Mouse (Mus musculus): ENCODE measurements at regions not wholly inside any gene's neighbourhood (a gene's known extent, or its start where the extent isn't known, plus 50 kb on each side); places are given as distances from the start of the nearest gene placed in this dataset.

GRCm38 (mm10) chr5:148608178-148608577, 55.6 kb upstream of the Ubl3 start:
- no peak for TF ChIP-seq POLR2A (IDR thresholded peaks at IDR 0.05; ENCODE audit: low read depth, low read length)
- TF ChIP-seq CTCF (conservative IDR thresholded peaks at IDR 0.05; ENCODE audit: insufficient read depth, insufficient read length, low read depth, low read length): no peak
